Mouse (Mus musculus): ENCODE results near the gene Mea1. TPM values are rescaled to one million over a fixed set of nuclear protein-coding genes. Genes with fewer than 3 reads are reported as not detected.

Mea1 gene
- polyA plus RNA-seq, 1 experiment, result 142 TPM

DNA sequence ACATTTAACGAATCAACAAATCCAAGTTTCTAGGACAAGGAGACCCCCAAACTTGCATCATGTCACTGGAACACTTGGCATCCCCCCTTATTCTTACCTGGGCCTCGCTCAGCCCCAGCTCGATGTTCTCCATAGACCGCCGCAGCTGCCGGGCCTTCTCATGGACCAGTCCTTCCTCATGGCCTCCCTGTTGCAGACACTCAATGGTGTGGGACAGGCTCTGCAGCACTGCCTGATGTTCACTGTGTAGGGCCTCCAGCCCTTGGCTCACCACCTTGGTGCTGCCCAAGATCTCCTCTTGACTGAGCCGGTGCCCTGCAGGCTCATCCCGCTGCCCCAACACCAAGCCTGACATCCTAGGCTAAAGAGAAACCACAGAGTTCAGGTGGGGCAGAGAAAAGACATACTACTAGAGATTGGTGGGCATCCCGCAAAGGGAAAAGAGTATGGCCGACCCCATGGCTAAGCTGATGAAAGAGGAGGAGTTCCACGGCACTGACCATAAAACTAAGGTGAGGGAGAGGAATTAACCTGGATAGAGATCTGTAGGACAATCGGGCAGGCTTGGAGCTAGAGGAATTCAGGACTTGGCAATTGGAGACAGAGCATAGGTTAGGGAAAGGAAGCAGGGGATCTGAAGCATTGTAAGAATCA, 34.3 kb upstream of the Mea1 start:
- Histone ChIP-seq H3K27ac (ENCODE audit: insufficient read depth, low read length) (no peak overlapping the region), H3K4me3 (ENCODE audit: low read depth, low read length) (no peak overlapping the region), H3K9me3 (replicated peaks; ENCODE audit: control insufficient read depth, insufficient read depth, low read length, poor library complexity, severe bottlenecking) (no peaks in the 10 kb centered on the region), H3K4me1 (ENCODE audit: control insufficient read depth, insufficient read depth, low read length) (no peaks in the 10 kb centered on the region), H3K27me3 (ENCODE audit: control insufficient read depth, insufficient read depth, low read length, poor library complexity, severe bottlenecking) (no peaks in the 10 kb centered on the region), H3K9ac (ENCODE audit: low read depth, poor library complexity, severe bottlenecking) (no peak overlapping the region), H3K36me3 (ENCODE audit: control insufficient read depth, insufficient read depth, low read length, poor library complexity, severe bottlenecking) (peaks cover 6% of the 10 kb centered on the region; the same call in 1 of the 2 replicates)
- TF ChIP-seq CTCF (IDR thresholded peaks at IDR 0.05; ENCODE audit: low read depth, low read length) (no peak), EP300 (IDR thresholded peaks at IDR 0.05; ENCODE audit: insufficient read depth, low read depth, low read length) (no peak), POLR2A (IDR thresholded peaks at IDR 0.05; ENCODE audit: insufficient read depth, low read length) (no peak)

- no peak overlapping the region for H3K27ac ChIP-seq (ENCODE audit: insufficient read depth, low read length)
- H3K4me3 ChIP-seq (ENCODE audit: low read depth, low read length), result peak overlapping the region; percentile 95
- peaks cover 6% of the 10 kb centered on the region; the same call in 1 of the 2 replicates for H3K36me3 ChIP-seq (ENCODE audit: control insufficient read depth, insufficient read depth, low read length, poor library complexity, severe bottlenecking)
- peak overlapping the region; percentile 76 for H3K9ac ChIP-seq (ENCODE audit: low read depth, poor library complexity, severe bottlenecking)
- TF ChIP-seq POLR2A (IDR thresholded peaks at IDR 0.05; ENCODE audit: insufficient read depth, low read length) (no peak), EP300 (IDR thresholded peaks at IDR 0.05; ENCODE audit: insufficient read depth, low read depth, low read length) (no peak), CTCF (IDR thresholded peaks at IDR 0.05; ENCODE audit: low read depth, low read length) (no peak)
- no peaks in the 10 kb centered on the region for H3K27me3 ChIP-seq (ENCODE audit: control insufficient read depth, insufficient read depth, low read length, poor library complexity, severe bottlenecking)
- H3K9me3 ChIP-seq (replicated peaks; ENCODE audit: control insufficient read depth, insufficient read depth, low read length, poor library complexity, severe bottlenecking), result no peaks in the 10 kb centered on the region
- no peaks in the 10 kb centered on the region for H3K4me1 ChIP-seq (ENCODE audit: control insufficient read depth, insufficient read depth, low read length)
These were observed 33.6 kb upstream of the Mea1 start for GRCm38 (mm10) chr17:46644916-46645475.

- peaks cover 6% of the 10 kb centered on the region; the same call in 1 of the 2 replicates for H3K36me3 ChIP-seq (ENCODE audit: control insufficient read depth, insufficient read depth, low read length, poor library complexity, severe bottlenecking)
- H3K27me3 ChIP-seq (ENCODE audit: control insufficient read depth, insufficient read depth, low read length, poor library complexity, severe bottlenecking), result no peaks in the 10 kb centered on the region
- peak within 1 kb of the TSS; percentile 98 for H3K4me3 ChIP-seq (ENCODE audit: low read depth, low read length)
- peak; percentile 14; the same call in 1 of the 2 replicates for TF ChIP-seq EP300 (IDR thresholded peaks at IDR 0.05; ENCODE audit: insufficient read depth, low read depth, low read length)
- TF ChIP-seq CTCF (IDR thresholded peaks at IDR 0.05; ENCODE audit: low read depth, low read length), result no peak
- TF ChIP-seq POLR2A (IDR thresholded peaks at IDR 0.05; ENCODE audit: insufficient read depth, low read length), result peak; percentile 34
- H3K27ac ChIP-seq (ENCODE audit: insufficient read depth, low read length), result peak within 1 kb of the TSS; percentile 16; the same call in 1 of the 2 replicates
- H3K9me3 ChIP-seq (replicated peaks; ENCODE audit: control insufficient read depth, insufficient read depth, low read length, poor library complexity, severe bottlenecking), result no peaks in the 10 kb centered on the region
- peak within 1 kb of the TSS; percentile 76 for H3K9ac ChIP-seq (ENCODE audit: low read depth, poor library complexity, severe bottlenecking)
- H3K4me1 ChIP-seq (ENCODE audit: control insufficient read depth, insufficient read depth, low read length), result no peaks in the 10 kb centered on the region
These were observed 32.9 kb upstream of the Mea1 start, which contains the start of the genes Klc4 and Mrpl2 for GRCm38 (mm10) chr17:46645561-46646321. TSS of gene Klc4 (minus strand) at chr17:46646022. TSS of gene Mrpl2 (plus strand) at chr17:46646229.

- Histone ChIP-seq H3K4me1 (ENCODE audit: control insufficient read depth, insufficient read depth, low read length) (no peaks in the 10 kb centered on the region), H3K36me3 (ENCODE audit: control insufficient read depth, insufficient read depth, low read length, poor library complexity, severe bottlenecking) (peaks cover 6% of the 10 kb centered on the region; the same call in 1 of the 2 replicates), H3K27ac (ENCODE audit: insufficient read depth, low read length) (peak overlapping the region; percentile 16; the same call in 1 of the 2 replicates)
These were observed 32.3 kb upstream of the Mea1 start for GRCm38 (mm10) chr17:46646322-46646662.

DNA sequence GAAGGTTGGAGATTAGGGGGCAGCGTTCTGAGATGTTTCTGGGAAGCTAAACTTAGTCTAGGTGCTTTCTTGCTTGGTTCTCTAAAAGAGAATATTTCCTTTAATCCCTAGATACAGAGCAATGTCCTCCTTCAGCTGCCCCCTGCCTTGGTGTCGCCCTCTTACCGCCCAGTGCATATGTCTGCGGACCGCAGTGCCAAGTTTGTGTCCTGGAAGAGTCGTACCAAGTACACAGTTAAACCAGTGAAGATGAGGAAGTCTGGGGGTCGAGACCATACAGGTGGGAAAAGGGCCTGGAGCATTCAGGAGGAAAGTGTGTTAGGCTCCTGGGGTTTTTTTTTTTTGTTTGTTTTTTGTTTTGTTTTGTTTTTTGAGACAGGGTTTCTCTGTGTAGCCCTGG, 31.3 kb upstream of the Mea1 start:
- Histone ChIP-seq H3K4me3 (ENCODE audit: low read depth, low read length) (no peak overlapping the region), H3K27ac (ENCODE audit: insufficient read depth, low read length) (no peak overlapping the region), H3K4me1 (ENCODE audit: control insufficient read depth, insufficient read depth, low read length) (no peaks in the 10 kb centered on the region), H3K9ac (ENCODE audit: low read depth, poor library complexity, severe bottlenecking) (no peak overlapping the region), H3K36me3 (ENCODE audit: control insufficient read depth, insufficient read depth, low read length, poor library complexity, severe bottlenecking) (peaks cover 6% of the 10 kb centered on the region; the same call in 1 of the 2 replicates), H3K27me3 (ENCODE audit: control insufficient read depth, insufficient read depth, low read length, poor library complexity, severe bottlenecking) (no peaks in the 10 kb centered on the region), H3K9me3 (replicated peaks; ENCODE audit: control insufficient read depth, insufficient read depth, low read length, poor library complexity, severe bottlenecking) (no peaks in the 10 kb centered on the region)
- TF ChIP-seq EP300 (IDR thresholded peaks at IDR 0.05; ENCODE audit: insufficient read depth, low read depth, low read length), result no peak
- TF ChIP-seq POLR2A (IDR thresholded peaks at IDR 0.05; ENCODE audit: insufficient read depth, low read length), result no peak
- no peak for TF ChIP-seq CTCF (IDR thresholded peaks at IDR 0.05; ENCODE audit: low read depth, low read length)

More at GRCm38 (mm10) chr17:46646322-46646662, 32.3 kb upstream of the Mea1 start:
- Histone ChIP-seq H3K9me3 (replicated peaks; ENCODE audit: control insufficient read depth, insufficient read depth, low read length, poor library complexity, severe bottlenecking) (no peaks in the 10 kb centered on the region), H3K9ac (ENCODE audit: low read depth, poor library complexity, severe bottlenecking) (peak overlapping the region; percentile 76), H3K27me3 (ENCODE audit: control insufficient read depth, insufficient read depth, low read length, poor library complexity, severe bottlenecking) (no peaks in the 10 kb centered on the region), H3K4me3 (ENCODE audit: low read depth, low read length) (peak overlapping the region; percentile 98)
- TF ChIP-seq POLR2A (IDR thresholded peaks at IDR 0.05; ENCODE audit: insufficient read depth, low read length) (no peak), EP300 (IDR thresholded peaks at IDR 0.05; ENCODE audit: insufficient read depth, low read depth, low read length) (no peak), CTCF (IDR thresholded peaks at IDR 0.05; ENCODE audit: low read depth, low read length) (no peak)

All from ES-Bruce4 (cell line).